Mouse (Mus musculus): ENCODE data around the gene Irgq. TPM values are rescaled to one million over a fixed set of nuclear protein-coding genes. Genes with fewer than 3 reads are reported as not detected.

Irgq gene
- polyA plus RNA-seq, 1 experiment from 2014 or later: 5.3 TPM

- Histone ChIP-seq H3K27me3 (replicated peaks) (no peaks in the 10 kb centered on the region), H3K9me3 (no peaks in the 10 kb centered on the region), H3K36me3 (peaks cover 28% of the 10 kb centered on the region), H3K4me2 (replicated peaks) (no peak overlapping the region), H3K4me3 (replicated peaks) (no peak overlapping the region), H3K9ac (no peak overlapping the region), H3K4me1 (replicated peaks) (no peaks in the 10 kb centered on the region), H3K27ac (no peak overlapping the region)
- 95% methylated on average over 4 of the region's 4 CpGs for WGBS
- ATAC-seq: no peak
Observed at GRCm38 (mm10) chr7:24561450-24561849, 31.0 kb downstream of the Irgq start.

DNA sequence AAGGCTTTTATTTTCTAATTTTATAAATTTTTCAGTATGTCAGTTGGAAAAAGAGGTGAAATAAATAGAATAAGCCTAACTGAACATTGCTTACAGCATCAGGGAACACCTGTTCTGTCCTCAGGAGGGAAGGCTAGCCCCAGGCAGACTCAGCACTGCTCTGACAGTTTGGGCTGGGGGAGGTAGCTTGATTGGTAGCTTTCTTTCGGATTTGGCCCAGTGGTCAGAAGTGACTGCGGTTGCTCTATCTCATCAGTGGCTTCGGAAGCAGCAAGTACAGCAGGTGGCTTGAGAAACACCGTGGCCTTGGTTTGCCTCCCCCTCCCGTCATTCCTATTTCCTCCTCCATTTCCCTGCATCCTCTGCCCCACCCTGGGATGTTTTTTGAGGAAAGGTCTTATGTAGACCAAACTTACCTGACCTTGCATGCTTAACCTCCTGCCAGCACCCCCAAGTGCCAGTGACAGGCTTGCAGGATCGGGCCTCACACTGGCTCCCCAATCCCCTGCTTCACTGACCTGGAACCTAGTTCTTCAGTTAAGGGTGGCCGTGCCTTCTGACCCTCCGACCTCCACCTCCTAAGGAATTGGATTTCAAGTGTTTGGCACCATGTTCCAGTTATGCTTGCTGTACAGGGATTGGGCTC, 32.8 kb downstream of the Irgq start:
- H3K27me3 ChIP-seq (replicated peaks): no peaks in the 10 kb centered on the region
- 89% methylated on average over 8 of the region's 8 CpGs for WGBS
- H3K4me2 ChIP-seq (replicated peaks): no peak overlapping the region
- no peak overlapping the region for H3K27ac ChIP-seq
- H3K9ac ChIP-seq: no peak overlapping the region
- peaks cover 46% of the 10 kb centered on the region for H3K36me3 ChIP-seq
- no peak for ATAC-seq
- no peaks in the 10 kb centered on the region for H3K4me1 ChIP-seq (replicated peaks)
- no peak overlapping the region for H3K4me3 ChIP-seq (replicated peaks)
- no peaks in the 10 kb centered on the region for H3K9me3 ChIP-seq

DNA sequence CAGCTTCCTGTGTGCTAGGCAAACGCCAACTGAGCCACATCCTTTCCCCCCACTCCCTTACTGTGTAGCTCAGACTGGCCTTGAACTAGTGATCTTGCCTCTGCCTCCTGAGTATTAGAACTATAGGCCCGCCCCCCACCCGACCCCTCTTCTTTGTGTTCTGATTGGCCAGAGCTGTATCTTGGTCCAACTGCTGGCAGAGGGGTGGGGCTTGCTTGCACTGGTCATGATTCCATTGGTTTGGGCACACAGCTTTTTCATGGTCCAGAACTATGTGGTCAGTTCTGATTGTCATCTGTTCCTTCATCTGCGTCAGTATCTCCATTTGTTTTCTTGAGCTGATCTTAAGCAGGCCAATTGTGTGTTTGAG, 33.3 kb downstream of the Irgq start:
- H3K9me3 ChIP-seq: no peaks in the 10 kb centered on the region
- 91% methylated on average over 4 of the region's 4 CpGs for WGBS

DNA sequence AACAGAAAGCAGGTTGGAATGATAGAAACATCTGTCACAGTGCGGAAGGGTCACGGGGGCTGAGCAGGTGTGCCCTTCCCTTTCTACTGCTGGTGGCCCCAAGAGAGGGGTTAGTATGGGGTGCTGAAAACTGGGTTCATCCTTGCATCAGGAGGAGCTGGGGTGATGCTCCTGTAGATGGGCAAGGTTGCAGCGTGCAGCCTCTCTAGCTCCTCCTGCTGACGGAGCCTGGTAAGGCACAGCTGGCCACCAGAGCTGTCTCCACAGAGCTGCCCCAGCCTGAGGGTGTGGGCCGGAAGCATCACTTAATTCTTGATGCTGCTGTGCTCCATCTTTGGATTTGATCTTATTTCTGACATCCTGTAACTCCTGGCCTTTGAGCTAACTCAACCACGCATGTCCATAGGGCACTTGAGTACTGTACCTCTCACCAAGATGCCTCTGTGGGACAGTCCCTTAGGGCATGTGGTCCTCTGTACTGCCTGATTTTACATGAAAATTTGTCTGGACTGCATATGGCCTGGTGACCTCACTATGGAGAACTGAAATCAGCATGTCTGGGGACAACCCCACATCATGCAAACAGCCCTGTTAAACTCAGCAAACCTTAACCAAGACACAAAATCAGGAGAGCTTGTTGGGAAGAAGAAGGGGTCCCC, 34.2 kb downstream of the Irgq start:
- H3K4me2 ChIP-seq (replicated peaks): no peak overlapping the region
- ATAC-seq: peak; percentile 72
- H3K27me3 ChIP-seq (replicated peaks): no peaks in the 10 kb centered on the region
- H3K27ac ChIP-seq: no peak overlapping the region
- H3K4me1 ChIP-seq (replicated peaks): no peaks in the 10 kb centered on the region
- H3K4me3 ChIP-seq (replicated peaks): no peak overlapping the region
- no peak overlapping the region for H3K9ac ChIP-seq
- peaks cover 45% of the 10 kb centered on the region for H3K36me3 ChIP-seq
- H3K9me3 ChIP-seq: no peaks in the 10 kb centered on the region
- WGBS: 62% methylated on average over 6 of the region's 6 CpGs

More for the DNA sequence above, 33.3 kb downstream of the Irgq start:
- H3K27ac ChIP-seq: no peak overlapping the region
- no peak overlapping the region for H3K9ac ChIP-seq
- no peaks in the 10 kb centered on the region for H3K4me1 ChIP-seq (replicated peaks)
- H3K4me3 ChIP-seq (replicated peaks): no peak overlapping the region
- H3K27me3 ChIP-seq (replicated peaks): no peaks in the 10 kb centered on the region
- H3K4me2 ChIP-seq (replicated peaks): no peak overlapping the region
- H3K36me3 ChIP-seq: peaks cover 48% of the 10 kb centered on the region
- no peak; the same call in 1 of the 2 replicates for ATAC-seq

GRCm38 (mm10) chr7:24565627-24566026, 35.1 kb downstream of the Irgq start:
- Histone ChIP-seq H3K27me3 (replicated peaks) (no peaks in the 10 kb centered on the region), H3K9me3 (no peaks in the 10 kb centered on the region), H3K36me3 (peaks cover 44% of the 10 kb centered on the region), H3K9ac (no peak overlapping the region), H3K4me3 (replicated peaks) (no peak overlapping the region), H3K27ac (no peak overlapping the region), H3K4me2 (replicated peaks) (no peak overlapping the region), H3K4me1 (replicated peaks) (no peaks in the 10 kb centered on the region)
- no peak for ATAC-seq
- 92% methylated on average over 11 of the region's 11 CpGs for WGBS

- Histone ChIP-seq H3K4me2 (replicated peaks) (no peak overlapping the region), H3K36me3 (peaks cover 48% of the 10 kb centered on the region), H3K4me3 (replicated peaks) (no peak overlapping the region), H3K9me3 (no peaks in the 10 kb centered on the region), H3K9ac (no peak overlapping the region), H3K27ac (no peak overlapping the region), H3K27me3 (replicated peaks) (no peaks in the 10 kb centered on the region), H3K4me1 (replicated peaks) (no peaks in the 10 kb centered on the region)
- WGBS: 95% methylated on average over 9 of the region's 9 CpGs
- ATAC-seq: no peak
Observed at GRCm38 (mm10) chr7:24566206-24566605, 35.7 kb downstream of the Irgq start.

- Histone ChIP-seq H3K27ac (no peak overlapping the region), H3K4me2 (replicated peaks) (no peak overlapping the region), H3K36me3 (peaks cover 43% of the 10 kb centered on the region), H3K27me3 (replicated peaks) (no peaks in the 10 kb centered on the region), H3K4me1 (replicated peaks) (no peaks in the 10 kb centered on the region), H3K4me3 (replicated peaks) (no peak overlapping the region), H3K9me3 (no peaks in the 10 kb centered on the region), H3K9ac (no peak overlapping the region)
- ATAC-seq: no peak
- 89% methylated on average over 4 of the region's 4 CpGs for WGBS
Observed at GRCm38 (mm10) chr7:24568512-24568911, 38.0 kb downstream of the Irgq start.

DNA sequence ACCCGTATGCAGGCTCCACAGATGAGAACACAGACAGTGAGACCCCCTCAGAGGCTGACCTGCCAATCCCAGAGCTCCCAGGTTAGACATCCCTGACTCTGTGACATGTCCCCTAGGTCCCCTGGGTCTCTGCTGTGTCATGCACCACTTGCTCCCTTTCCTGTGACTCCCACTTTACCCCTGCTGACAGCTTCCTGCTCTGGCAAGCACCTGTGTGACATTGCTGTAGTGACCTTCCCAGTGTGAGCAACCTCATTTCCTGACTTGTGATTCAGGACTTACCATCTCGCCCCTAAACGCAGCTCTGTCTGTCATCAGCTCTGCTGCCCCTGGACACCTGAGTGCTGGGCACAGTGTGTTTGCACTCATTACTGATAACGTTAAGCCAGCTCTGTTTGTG, 40.6 kb downstream of the Irgq start:
- no peaks in the 10 kb centered on the region for H3K27me3 ChIP-seq (replicated peaks)
- H3K27ac ChIP-seq: no peak overlapping the region
- peaks cover 36% of the 10 kb centered on the region for H3K36me3 ChIP-seq

GRCm38 (mm10) chr7:24572455-24572854, 42.0 kb downstream of the Irgq start:
- 54% methylated on average over 5 of the region's 5 CpGs for WGBS

More for the DNA sequence above, 40.6 kb downstream of the Irgq start:
- Histone ChIP-seq H3K4me2 (replicated peaks) (no peak overlapping the region), H3K9ac (no peak overlapping the region), H3K4me1 (replicated peaks) (no peaks in the 10 kb centered on the region), H3K4me3 (replicated peaks) (no peak overlapping the region), H3K9me3 (no peaks in the 10 kb centered on the region)
- no peak for ATAC-seq
- WGBS: 68% methylated on average over 4 of the region's 4 CpGs

GRCm38 (mm10) chr7:24574224-24574796, 43.8 kb downstream of the Irgq start:
- H3K27ac ChIP-seq: no peak overlapping the region

More at GRCm38 (mm10) chr7:24572455-24572854, 42.0 kb downstream of the Irgq start:
- no peak overlapping the region for H3K9ac ChIP-seq
- no peak overlapping the region for H3K4me2 ChIP-seq (replicated peaks)
- no peak overlapping the region for H3K4me3 ChIP-seq (replicated peaks)
- H3K4me1 ChIP-seq (replicated peaks): no peaks in the 10 kb centered on the region
- ATAC-seq: peak; percentile 21; the same call in 1 of the 2 replicates
- peaks cover 23% of the 10 kb centered on the region for H3K36me3 ChIP-seq
- no peaks in the 10 kb centered on the region for H3K9me3 ChIP-seq
- H3K27me3 ChIP-seq (replicated peaks): no peaks in the 10 kb centered on the region
- H3K27ac ChIP-seq: no peak overlapping the region

GRCm38 (mm10) chr7:24577811-24578210, 47.3 kb downstream of the Irgq start:
- Histone ChIP-seq H3K27me3 (replicated peaks) (no peaks in the 10 kb centered on the region), H3K9ac (no peak overlapping the region), H3K4me2 (replicated peaks) (no peak overlapping the region), H3K4me1 (replicated peaks) (no peaks in the 10 kb centered on the region), H3K36me3 (no peaks in the 10 kb centered on the region), H3K27ac (no peak overlapping the region), H3K4me3 (replicated peaks) (no peak overlapping the region), H3K9me3 (no peaks in the 10 kb centered on the region)
- 92% methylated on average over 10 of the region's 10 CpGs for WGBS
- ATAC-seq: no peak

More at GRCm38 (mm10) chr7:24574224-24574796, 43.8 kb downstream of the Irgq start:
- H3K4me2 ChIP-seq (replicated peaks): no peak overlapping the region
- no peak overlapping the region for H3K4me3 ChIP-seq (replicated peaks)
- no peaks in the 10 kb centered on the region for H3K27me3 ChIP-seq (replicated peaks)
- 58% methylated on average over 12 of the region's 12 CpGs for WGBS
- 0 out of 2 replicates have a peak, but pooled peaks have one; percentile 19 for ATAC-seq
- 0 out of 2 replicates have a peak, but pooled peaks cover 13% of the 10 kb centered on the region for H3K36me3 ChIP-seq
- H3K9ac ChIP-seq: no peak overlapping the region
- H3K4me1 ChIP-seq (replicated peaks): no peaks in the 10 kb centered on the region
- no peaks in the 10 kb centered on the region for H3K9me3 ChIP-seq

DNA sequence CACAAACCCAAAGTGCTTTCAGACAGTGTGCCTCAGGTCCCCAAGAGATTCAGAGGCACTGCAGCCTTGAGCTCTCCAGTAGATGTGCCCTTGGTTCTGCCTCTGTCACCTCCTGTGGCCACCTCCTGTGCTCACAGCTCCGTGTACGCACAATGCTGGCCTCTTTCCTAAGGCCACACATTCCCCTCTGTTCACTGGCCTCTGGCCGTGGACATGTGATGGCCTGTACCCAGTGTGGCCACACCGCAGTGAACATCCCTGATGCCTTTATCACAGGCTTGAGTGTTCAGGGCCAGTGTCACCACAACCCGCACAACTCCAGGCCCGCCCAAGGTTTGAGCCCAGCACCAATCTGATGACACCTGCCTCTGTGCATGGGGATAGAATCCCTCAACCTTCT, 54.4 kb downstream of the Irgq start:
- no peak for ATAC-seq
- 94% methylated on average over 6 of the region's 6 CpGs for WGBS
- peaks cover 18% of the 10 kb centered on the region for H3K4me1 ChIP-seq (replicated peaks)
- no peak overlapping the region for H3K27ac ChIP-seq
- no peak overlapping the region for H3K9ac ChIP-seq
- no peaks in the 10 kb centered on the region for H3K9me3 ChIP-seq
- H3K27me3 ChIP-seq (replicated peaks): peaks cover 23% of the 10 kb centered on the region
- H3K4me3 ChIP-seq (replicated peaks): no peak overlapping the region
- no peak overlapping the region for H3K4me2 ChIP-seq (replicated peaks)
- H3K36me3 ChIP-seq: no peaks in the 10 kb centered on the region
